Mouse (Mus musculus) lung, adult 2 months (tissue): ENCODE measurements around the gene Wwox.

Experiments
- CTCF ChIP-seq: fragments of 200-500 bp; IDR thresholded peaks from 2 replicates; pipeline ENCODE4 v1.5.1; 2011; ENCODE audit warnings: mild to moderate bottlenecking, low read length, control low read depth; ENCODE audit not compliant: insufficient read depth
- POLR2A ChIP-seq: fragments of 200-500 bp; IDR thresholded peaks from 2 replicates; pipeline ENCODE4 v1.6.1; 2011; ENCODE audit warnings: low read depth, mild to moderate bottlenecking, control low read depth, low read length, borderline replicate concordance; ENCODE audit errors: extremely low read depth

DNA sequence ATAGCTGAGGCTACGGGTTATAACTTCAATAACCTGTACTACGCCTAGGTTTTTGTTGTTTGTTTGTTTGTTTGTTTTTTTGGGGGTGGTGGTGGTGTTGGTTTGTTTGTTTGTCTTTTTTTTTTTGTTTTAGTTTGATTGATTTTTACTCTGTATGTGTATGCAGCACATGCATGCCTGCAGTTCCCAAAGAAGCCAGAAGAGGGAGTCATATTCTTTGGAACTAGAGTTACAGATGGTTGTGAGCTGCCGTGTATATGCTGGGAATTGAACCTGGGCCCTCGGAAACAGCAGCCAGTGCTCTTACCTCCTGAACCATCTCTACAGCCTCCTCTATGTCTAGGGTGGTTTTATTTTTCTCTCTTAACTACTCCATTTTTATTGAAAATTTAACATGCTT lies 689.9 kb downstream of the Wwox start:
- TF ChIP-seq POLR2A: no peak
- no peak for TF ChIP-seq CTCF
